Mouse (Mus musculus) T-helper 17 cell (primary cell): ENCODE measurements around the gene Ccz1.

ENCODE experiments used
- in situ Hi-C, 2 experiments: fragments of 300-600 bp; cut with MboI, MseI; formaldehyde crosslinking; loops; 1 replicate in 1 of 2; 2 replicates in 1 of 2; pipeline ENCODE4 v1.15.1; 2025; ENCODE audit warnings: high pct_unique_total_duplicates in 2 of 2

Ccz1 gene

GRCm38 (mm10) chr5:143943231-143944125 is 71.2 kb downstream of the Ccz1 start:
- in situ Hi-C loops, result no loop called here

- in situ Hi-C loops, result no loop called here
These were observed 73.1 kb downstream of the Ccz1 start for GRCm38 (mm10) chr5:143941588-143941987.
